Mouse (Mus musculus): ENCODE data around the gene Slc24a5. TPM values are rescaled to one million over a fixed set of nuclear protein-coding genes. Genes with fewer than 3 reads are reported as not detected.

Gene Slc24a5
- polyA plus RNA-seq (2015; fragmentation: Nextera tagmentation; extraction: Ambion mirVana), result 10.8 and 11.4 TPM in 2 replicates

DNA sequence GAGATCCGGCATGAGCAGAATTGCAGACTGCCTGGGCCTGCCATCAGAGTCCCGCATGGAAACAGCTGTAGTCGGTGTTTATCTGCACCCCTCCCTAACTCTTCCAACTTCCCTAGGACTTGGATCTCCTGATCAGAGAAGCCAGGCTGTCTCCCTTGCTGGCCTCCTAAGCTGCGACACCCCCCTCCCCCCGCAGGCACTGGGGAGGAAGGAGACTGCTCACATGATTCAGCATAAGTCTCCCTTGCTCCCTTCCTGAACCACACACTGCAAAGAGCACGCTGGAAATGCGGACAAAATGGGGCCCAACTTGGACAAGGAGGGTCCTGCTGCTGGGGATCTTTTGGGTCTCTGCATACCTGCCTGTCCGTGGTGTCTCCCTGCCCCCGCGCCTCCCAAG lies at the start of gene Slc24a5:
Gene Slc24a5 (plus strand): TSS at position 231 of the 400 bp plus-strand sequence.
- Histone ChIP-seq H3K27ac (replicated peaks) (no peak within 1 kb of the TSS), H3K36me3 (no peaks in the 10 kb centered on the region), H3K9ac (no peak within 1 kb of the TSS), H3K4me2 (replicated peaks) (no peak within 1 kb of the TSS), H3K4me3 (replicated peaks) (no peak within 1 kb of the TSS), H3K9me3 (replicated peaks) (no peaks in the 10 kb centered on the region), H3K4me1 (no peaks in the 10 kb centered on the region), H3K27me3 (no peaks in the 10 kb centered on the region)
- no peak for ATAC-seq (ENCODE audit: insufficient number of reproducible peaks, low FRiP score, low TSS enrichment, low read depth)
- 58% methylated on average over 10 of the region's 10 CpGs for WGBS

DNA sequence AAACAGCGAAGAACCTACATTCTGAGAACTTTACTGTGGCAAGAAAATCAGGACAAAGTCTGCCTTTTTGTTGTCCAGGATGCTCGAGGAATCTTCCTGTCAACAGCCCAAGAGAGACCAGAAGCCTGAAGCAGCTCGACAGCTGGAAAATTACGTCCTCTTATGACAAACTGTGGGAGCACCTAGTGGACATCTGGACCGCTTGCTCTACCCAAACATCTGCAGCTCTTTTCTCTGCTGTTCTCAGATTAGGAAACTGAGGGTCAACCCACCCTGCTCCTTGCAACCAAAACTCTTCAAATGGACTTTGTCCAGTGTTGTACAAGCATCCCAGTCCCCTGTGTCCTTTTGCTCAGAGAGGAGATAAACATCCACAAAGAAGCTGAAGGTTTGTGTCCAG lies 43.5 kb upstream of the Slc24a5 start:
- ATAC-seq (ENCODE audit: insufficient number of reproducible peaks, low FRiP score, low TSS enrichment, low read depth), result no peak
- Histone ChIP-seq H3K36me3 (no peaks in the 10 kb centered on the region), H3K27ac (replicated peaks) (no peak overlapping the region), H3K9ac (no peak overlapping the region), H3K27me3 (no peaks in the 10 kb centered on the region), H3K4me3 (replicated peaks) (no peak overlapping the region), H3K9me3 (replicated peaks) (no peaks in the 10 kb centered on the region), H3K4me1 (no peaks in the 10 kb centered on the region), H3K4me2 (replicated peaks) (no peak overlapping the region)
- 58% methylated on average over 5 of the region's 5 CpGs for WGBS

DNA sequence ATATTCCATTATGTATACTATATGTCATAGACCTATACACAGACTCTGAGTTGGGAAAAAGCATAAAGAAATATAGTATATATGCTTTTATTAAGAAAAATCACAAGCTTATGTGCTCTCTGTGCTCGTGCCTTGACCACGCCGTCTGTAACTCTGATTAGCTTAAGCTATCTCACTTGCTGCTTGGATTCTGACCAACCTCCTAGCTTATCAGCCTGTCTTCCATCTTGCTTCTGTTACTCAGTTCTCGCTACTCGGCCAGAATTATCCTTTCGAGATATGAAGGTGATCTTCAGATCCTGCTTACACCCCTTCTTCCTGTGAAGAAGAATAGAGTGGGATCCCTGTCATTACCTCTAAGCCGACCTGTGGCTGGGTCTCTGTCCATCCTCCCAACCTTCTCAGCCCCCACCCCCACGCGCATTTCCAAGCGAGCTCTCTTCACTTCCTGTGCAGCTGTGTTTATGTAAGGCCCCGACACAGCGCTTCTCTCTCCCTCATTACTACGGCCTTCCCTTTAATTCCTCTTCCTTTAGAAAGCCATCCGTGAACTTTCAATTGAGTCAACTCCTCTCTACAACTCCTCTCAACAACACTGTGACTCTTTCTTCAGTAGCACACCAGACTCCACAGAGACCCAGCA lies 41.4 kb upstream of the Slc24a5 start:
- Histone ChIP-seq H3K27ac (replicated peaks) (no peak overlapping the region), H3K9me3 (replicated peaks) (no peaks in the 10 kb centered on the region), H3K9ac (no peak overlapping the region), H3K27me3 (no peaks in the 10 kb centered on the region), H3K36me3 (no peaks in the 10 kb centered on the region), H3K4me2 (replicated peaks) (no peak overlapping the region), H3K4me3 (replicated peaks) (no peak overlapping the region), H3K4me1 (no peaks in the 10 kb centered on the region)
- WGBS, result 45% methylated on average over 14 of the region's 14 CpGs
- no peak for ATAC-seq (ENCODE audit: insufficient number of reproducible peaks, low FRiP score, low TSS enrichment, low read depth)

DNA sequence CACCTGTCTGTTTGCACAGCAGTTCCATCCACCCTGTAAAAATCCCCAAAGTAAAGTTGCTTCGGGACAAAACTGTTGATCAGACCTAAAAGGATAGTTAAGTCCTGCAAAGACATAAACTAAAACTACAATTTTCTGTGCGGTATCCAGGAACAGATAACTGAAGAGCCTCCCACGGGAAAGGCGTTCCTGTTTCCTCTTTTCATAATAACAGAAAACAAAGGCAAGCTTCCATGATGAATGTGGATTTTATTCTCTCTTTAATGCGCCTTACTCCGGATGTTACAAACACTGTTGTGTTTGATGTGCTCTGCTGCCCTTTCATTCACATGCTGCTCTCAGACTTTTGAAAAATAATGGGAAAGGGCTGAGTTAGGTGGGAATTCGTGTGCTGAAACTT lies 37.3 kb upstream of the Slc24a5 start:
- H3K4me3 ChIP-seq (replicated peaks), result no peak overlapping the region
- no peaks in the 10 kb centered on the region for H3K36me3 ChIP-seq
- H3K4me1 ChIP-seq, result peaks cover 16% of the 10 kb centered on the region
- no peak overlapping the region for H3K27ac ChIP-seq (replicated peaks)
- 71% methylated on average over 7 of the region's 7 CpGs for WGBS
- no peaks in the 10 kb centered on the region for H3K27me3 ChIP-seq
- H3K4me2 ChIP-seq (replicated peaks), result no peak overlapping the region
- no peaks in the 10 kb centered on the region for H3K9me3 ChIP-seq (replicated peaks)
- no peak for ATAC-seq (ENCODE audit: insufficient number of reproducible peaks, low FRiP score, low TSS enrichment, low read depth)
- no peak overlapping the region for H3K9ac ChIP-seq

DNA sequence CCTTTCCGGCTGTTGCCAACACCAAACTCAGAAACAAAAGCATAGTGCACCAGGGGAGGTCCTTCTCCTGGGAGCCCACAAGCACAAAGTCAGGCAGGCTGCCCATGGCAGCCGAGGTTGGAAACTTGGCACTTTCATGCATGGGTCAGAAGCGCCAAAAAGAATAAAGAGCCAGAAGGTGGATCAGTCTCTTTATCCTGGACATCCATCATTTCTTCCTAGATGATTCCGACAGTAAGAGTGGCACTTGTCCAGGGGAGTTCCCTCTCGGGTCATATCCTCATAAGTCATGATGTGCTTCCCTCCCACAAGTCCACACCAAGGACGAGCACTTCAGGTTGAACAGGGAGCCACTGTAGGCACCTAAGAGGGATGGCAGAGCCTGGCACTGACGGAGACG lies 36.8 kb upstream of the Slc24a5 start:
- no peak for ATAC-seq (ENCODE audit: insufficient number of reproducible peaks, low FRiP score, low TSS enrichment, low read depth)
- H3K4me2 ChIP-seq (replicated peaks), result no peak overlapping the region
- WGBS, result 81% methylated on average over 8 of the region's 8 CpGs
- no peaks in the 10 kb centered on the region for H3K9me3 ChIP-seq (replicated peaks)
- H3K4me3 ChIP-seq (replicated peaks), result no peak overlapping the region
- no peak overlapping the region for H3K9ac ChIP-seq
- H3K36me3 ChIP-seq, result no peaks in the 10 kb centered on the region
- peaks cover 16% of the 10 kb centered on the region for H3K4me1 ChIP-seq
- H3K27me3 ChIP-seq, result no peaks in the 10 kb centered on the region
- H3K27ac ChIP-seq (replicated peaks), result no peak overlapping the region

DNA sequence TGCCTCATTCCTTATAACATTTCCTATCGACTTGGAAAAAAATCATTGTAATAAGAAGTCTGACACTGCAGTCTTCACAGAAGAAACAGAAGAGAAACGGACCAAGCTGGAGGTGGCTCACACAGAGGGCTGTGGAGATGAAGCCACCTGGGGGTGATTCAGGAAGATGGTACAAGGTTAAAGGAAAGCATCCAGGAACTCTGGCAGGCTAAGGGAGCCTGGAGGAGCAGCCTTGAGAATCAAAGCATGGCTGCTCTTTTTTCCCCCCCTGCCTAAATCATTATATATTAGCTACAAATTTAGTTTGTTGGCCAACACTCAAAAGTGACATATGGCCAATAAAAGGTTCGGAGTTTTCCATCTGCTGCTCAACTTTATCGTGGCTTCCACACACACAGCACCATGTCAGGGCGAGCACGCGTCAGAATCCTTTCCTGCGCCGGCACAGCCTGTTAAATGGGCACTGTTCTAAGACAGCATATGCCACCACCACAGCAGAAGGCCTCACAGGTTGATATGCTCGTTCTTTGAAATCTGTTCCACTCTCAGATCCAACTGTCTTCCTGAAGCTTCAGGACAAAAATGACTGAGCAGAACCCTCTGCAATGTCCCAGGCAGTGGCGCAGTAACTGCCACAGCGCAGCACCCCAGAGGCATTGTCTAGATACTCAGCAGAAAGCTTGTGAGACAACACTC lies 36.2 kb upstream of the Slc24a5 start:
- WGBS, result 83% methylated on average over 12 of the region's 12 CpGs
- no peaks in the 10 kb centered on the region for H3K9me3 ChIP-seq (replicated peaks)
- no peak overlapping the region for H3K4me2 ChIP-seq (replicated peaks)
- H3K27me3 ChIP-seq, result no peaks in the 10 kb centered on the region
- no peak overlapping the region for H3K27ac ChIP-seq (replicated peaks)
- H3K9ac ChIP-seq, result no peak overlapping the region
- H3K4me1 ChIP-seq, result peaks cover 16% of the 10 kb centered on the region
- no peak for ATAC-seq (ENCODE audit: insufficient number of reproducible peaks, low FRiP score, low TSS enrichment, low read depth)
- H3K36me3 ChIP-seq, result no peaks in the 10 kb centered on the region
- H3K4me3 ChIP-seq (replicated peaks), result no peak overlapping the region

DNA sequence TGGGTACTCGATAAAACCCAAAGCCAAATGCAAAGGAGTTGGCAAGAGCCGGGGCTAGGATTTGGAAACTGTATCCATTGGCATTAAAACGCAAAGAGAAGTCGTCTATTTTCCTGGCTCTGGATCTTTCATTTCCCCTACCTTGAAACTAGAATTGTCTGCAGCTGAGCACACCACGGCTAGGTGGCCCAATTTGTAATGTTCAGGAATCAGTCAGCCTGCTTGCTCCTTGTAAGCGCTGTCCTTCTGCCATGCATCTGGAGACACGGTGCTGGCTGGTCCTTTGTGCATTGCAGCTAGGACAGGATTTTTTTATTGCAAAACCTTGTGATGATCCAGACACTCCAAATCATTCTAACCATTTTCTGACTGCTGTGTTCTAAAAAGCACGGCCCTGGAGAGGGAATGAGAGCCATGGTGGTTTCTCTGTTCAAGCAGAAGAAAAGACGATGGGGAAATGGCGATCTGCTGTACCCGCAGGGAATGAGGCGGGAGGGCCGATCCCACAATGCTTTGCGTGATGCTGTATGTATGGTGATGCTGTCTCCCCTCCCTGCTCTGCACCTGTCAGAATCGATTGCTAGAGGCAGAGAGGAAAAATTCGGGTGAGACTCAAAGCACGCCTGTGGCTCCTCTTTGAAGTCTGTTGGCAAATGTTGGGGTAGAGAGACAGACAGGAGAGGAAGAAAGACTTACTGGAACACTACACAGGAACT lies 35.5 kb upstream of the Slc24a5 start:
- H3K4me3 ChIP-seq (replicated peaks), result no peak overlapping the region
- no peaks in the 10 kb centered on the region for H3K9me3 ChIP-seq (replicated peaks)
- no peak for ATAC-seq (ENCODE audit: insufficient number of reproducible peaks, low FRiP score, low TSS enrichment, low read depth)
- peaks cover 16% of the 10 kb centered on the region for H3K4me1 ChIP-seq
- WGBS, result 65% methylated on average over 17 of the region's 17 CpGs
- no peak overlapping the region for H3K4me2 ChIP-seq (replicated peaks)
- H3K27ac ChIP-seq (replicated peaks), result peak overlapping the region; percentile 63; the same call in 1 of the 2 replicates
- no peaks in the 10 kb centered on the region for H3K36me3 ChIP-seq
- H3K27me3 ChIP-seq, result no peaks in the 10 kb centered on the region
- H3K9ac ChIP-seq, result no peak overlapping the region

DNA sequence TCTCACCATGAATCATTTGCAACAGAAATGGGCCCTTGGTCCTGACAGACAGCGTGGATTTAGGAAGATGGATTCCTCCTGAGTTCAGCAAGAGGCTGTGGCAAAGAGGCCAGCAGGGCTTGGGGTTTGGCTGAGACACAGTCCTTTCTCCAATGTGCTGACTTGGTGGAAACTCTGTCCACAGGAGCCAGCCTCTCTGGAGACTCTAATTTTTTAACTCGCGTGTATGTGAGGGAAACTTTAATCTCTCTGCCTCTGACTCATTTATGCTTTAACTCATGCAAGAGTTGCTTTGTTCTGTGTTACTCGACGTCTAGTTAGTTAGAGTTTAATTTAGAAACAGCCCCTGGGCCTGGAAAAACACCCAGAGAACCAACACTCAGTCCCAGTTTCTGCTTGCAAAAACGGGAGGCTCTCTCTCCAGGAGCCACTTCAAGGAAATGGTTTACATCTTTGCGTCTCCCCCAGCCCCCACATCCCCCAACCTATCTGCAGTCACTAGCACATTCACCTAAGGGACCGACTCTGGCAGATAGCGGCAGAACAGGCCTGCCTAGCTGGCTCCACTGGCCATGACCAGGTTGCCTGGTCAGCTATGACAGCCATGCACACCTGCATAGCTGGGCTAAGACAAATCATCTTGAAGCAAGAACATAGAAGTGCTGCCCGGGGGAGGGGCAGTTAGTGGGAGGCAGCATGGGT lies 34.7 kb upstream of the Slc24a5 start:
- Histone ChIP-seq H3K27ac (replicated peaks) (peak overlapping the region; percentile 63; the same call in 1 of the 2 replicates), H3K27me3 (no peaks in the 10 kb centered on the region), H3K9me3 (replicated peaks) (no peaks in the 10 kb centered on the region), H3K4me2 (replicated peaks) (no peak overlapping the region), H3K36me3 (no peaks in the 10 kb centered on the region), H3K4me1 (peaks cover 16% of the 10 kb centered on the region), H3K4me3 (replicated peaks) (no peak overlapping the region), H3K9ac (no peak overlapping the region)
- WGBS, result 39% methylated on average over 10 of the region's 10 CpGs
- peak; percentile 69; the same call in 1 of the 2 replicates for ATAC-seq (ENCODE audit: insufficient number of reproducible peaks, low FRiP score, low TSS enrichment, low read depth)

DNA sequence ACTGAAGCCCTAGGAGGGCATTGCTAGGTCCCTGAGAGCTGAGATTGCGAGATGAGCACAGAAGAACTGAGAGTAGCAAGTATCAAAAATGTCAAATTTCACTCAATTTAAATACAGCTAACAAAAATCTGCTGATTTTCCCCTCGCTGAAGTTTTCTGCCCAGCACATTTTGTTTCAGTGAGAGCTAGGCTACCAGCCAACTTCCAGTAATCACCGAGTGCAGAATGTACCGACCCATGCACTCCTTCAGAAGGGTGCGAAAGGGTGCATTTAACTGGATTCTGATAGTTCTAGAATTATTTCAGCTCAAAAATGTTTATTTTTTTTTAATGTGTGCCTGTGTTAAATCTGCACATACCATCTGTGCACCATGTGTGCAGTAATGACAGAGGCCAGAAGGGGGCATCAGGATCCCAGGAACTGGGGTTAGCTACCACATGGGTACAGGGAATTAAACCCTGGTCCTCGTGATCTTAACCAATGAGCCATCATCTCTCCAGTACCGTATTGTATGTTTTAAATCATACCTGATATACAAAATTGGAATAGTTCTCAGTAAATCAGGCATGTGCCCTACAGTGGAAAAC lies 12.5 kb upstream of the Slc24a5 start:
- no peak overlapping the region for H3K4me3 ChIP-seq (replicated peaks)
- ATAC-seq (ENCODE audit: insufficient number of reproducible peaks, low FRiP score, low TSS enrichment, low read depth), result no peak
- no peak overlapping the region for H3K4me2 ChIP-seq (replicated peaks)
- no peaks in the 10 kb centered on the region for H3K36me3 ChIP-seq
- H3K27ac ChIP-seq (replicated peaks), result no peak overlapping the region
- 85% methylated on average over 7 of the region's 7 CpGs for WGBS
- no peaks in the 10 kb centered on the region for H3K27me3 ChIP-seq
- no peak overlapping the region for H3K9ac ChIP-seq
- no peaks in the 10 kb centered on the region for H3K4me1 ChIP-seq
- no peaks in the 10 kb centered on the region for H3K9me3 ChIP-seq (replicated peaks)

DNA sequence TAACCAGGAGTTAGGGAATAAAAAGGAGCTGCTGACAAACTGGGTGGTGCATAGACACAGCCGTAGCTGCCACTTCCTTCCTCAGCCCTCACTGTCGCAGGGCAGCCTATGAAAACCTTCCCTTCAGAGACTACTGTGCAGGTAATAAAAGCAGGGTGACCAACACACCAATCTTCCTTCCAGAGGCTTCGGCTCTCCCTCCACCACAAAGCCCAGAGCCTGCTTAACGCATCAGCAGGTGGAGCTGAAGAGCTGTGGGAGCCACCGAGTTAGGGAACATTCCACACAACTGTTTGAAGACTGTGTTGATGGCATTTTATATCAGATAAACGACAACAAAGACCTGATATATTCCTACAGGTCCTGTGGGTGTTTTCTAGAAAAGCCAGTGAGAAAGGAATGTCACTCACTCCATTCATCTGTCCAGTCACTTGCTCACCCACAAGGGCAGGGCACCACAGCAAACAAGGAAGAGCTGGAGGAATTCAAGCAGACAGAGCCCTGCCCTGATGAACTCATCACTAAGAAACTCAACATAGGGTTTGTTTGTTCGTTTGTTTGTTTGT lies 10.6 kb upstream of the Slc24a5 start:
- Histone ChIP-seq H3K9me3 (replicated peaks) (no peaks in the 10 kb centered on the region), H3K4me3 (replicated peaks) (no peak overlapping the region), H3K4me1 (no peaks in the 10 kb centered on the region), H3K36me3 (no peaks in the 10 kb centered on the region), H3K9ac (no peak overlapping the region), H3K27me3 (no peaks in the 10 kb centered on the region), H3K27ac (replicated peaks) (no peak overlapping the region), H3K4me2 (replicated peaks) (no peak overlapping the region)
- no peak for ATAC-seq (ENCODE audit: insufficient number of reproducible peaks, low FRiP score, low TSS enrichment, low read depth)
- 38% methylated on average over 7 of the region's 7 CpGs for WGBS
